Mouse (Mus musculus): ENCODE measurements at regions not wholly inside any gene's neighbourhood (a gene's known extent, or its start where the extent isn't known, plus 50 kb on each side); places are given as distances from the start of the nearest gene placed in this dataset.

- Histone ChIP-seq H3K4me1 (replicated peaks; ENCODE audit: low read depth, low read length) (no peaks in the 10 kb centered on the region), H3K36me3 (ENCODE audit: insufficient read depth, low read length) (no peaks in the 10 kb centered on the region), H3K9me3 (ENCODE audit: low read length) (peaks cover 5% of the 10 kb centered on the region; the same call in 1 of the 2 replicates), H3K4me3 (replicated peaks; ENCODE audit: low read length) (no peak overlapping the region), H3K27me3 (ENCODE audit: insufficient read depth, low read length) (no peaks in the 10 kb centered on the region)
- TF ChIP-seq CTCF (conservative IDR thresholded peaks at IDR 0.05; ENCODE audit: low read length), result no peak
- no peak for TF ChIP-seq POU5F1 (IDR thresholded peaks at IDR 0.05; ENCODE audit: borderline replicate concordance, low read length)
- no peak for TF ChIP-seq NANOG (IDR thresholded peaks at IDR 0.05; ENCODE audit: borderline replicate concordance, low read length)
Measured at GRCm38 (mm10) chr8:116315410-116315809, 189.4 kb upstream of the Dynlrb2 start.

- no peak overlapping the region for H3K4me3 ChIP-seq (replicated peaks; ENCODE audit: low read length)
- TF ChIP-seq POU5F1 (IDR thresholded peaks at IDR 0.05; ENCODE audit: borderline replicate concordance, low read length), result no peak
- TF ChIP-seq NANOG (IDR thresholded peaks at IDR 0.05; ENCODE audit: borderline replicate concordance, low read length), result no peak
- no peak for TF ChIP-seq CTCF (conservative IDR thresholded peaks at IDR 0.05; ENCODE audit: low read length)
- no peaks in the 10 kb centered on the region for H3K27me3 ChIP-seq (ENCODE audit: insufficient read depth, low read length)
Measured at GRCm38 (mm10) chr8:116314429-116315092, 190.2 kb upstream of the Dynlrb2 start.

GRCm38 (mm10) chr8:116298891-116299290 is 205.9 kb upstream of the Dynlrb2 start:
- H3K4me1 ChIP-seq (replicated peaks; ENCODE audit: low read depth, low read length), result no peaks in the 10 kb centered on the region
- no peaks in the 10 kb centered on the region for H3K27me3 ChIP-seq (ENCODE audit: insufficient read depth, low read length)
- no peak overlapping the region for H3K4me3 ChIP-seq (replicated peaks; ENCODE audit: low read length)
- no peak for TF ChIP-seq POU5F1 (IDR thresholded peaks at IDR 0.05; ENCODE audit: borderline replicate concordance, low read length)
- no peak for TF ChIP-seq NANOG (IDR thresholded peaks at IDR 0.05; ENCODE audit: borderline replicate concordance, low read length)
- TF ChIP-seq CTCF (conservative IDR thresholded peaks at IDR 0.05; ENCODE audit: low read length), result no peak
- no peaks in the 10 kb centered on the region for H3K9me3 ChIP-seq (ENCODE audit: low read length)
- no peaks in the 10 kb centered on the region for H3K36me3 ChIP-seq (ENCODE audit: insufficient read depth, low read length)

More at GRCm38 (mm10) chr8:116314429-116315092, 190.2 kb upstream of the Dynlrb2 start:
- H3K9me3 ChIP-seq (ENCODE audit: low read length), result peaks cover 11% of the 10 kb centered on the region
- no peaks in the 10 kb centered on the region for H3K36me3 ChIP-seq (ENCODE audit: insufficient read depth, low read length)
- H3K4me1 ChIP-seq (replicated peaks; ENCODE audit: low read depth, low read length), result no peaks in the 10 kb centered on the region

DNA sequence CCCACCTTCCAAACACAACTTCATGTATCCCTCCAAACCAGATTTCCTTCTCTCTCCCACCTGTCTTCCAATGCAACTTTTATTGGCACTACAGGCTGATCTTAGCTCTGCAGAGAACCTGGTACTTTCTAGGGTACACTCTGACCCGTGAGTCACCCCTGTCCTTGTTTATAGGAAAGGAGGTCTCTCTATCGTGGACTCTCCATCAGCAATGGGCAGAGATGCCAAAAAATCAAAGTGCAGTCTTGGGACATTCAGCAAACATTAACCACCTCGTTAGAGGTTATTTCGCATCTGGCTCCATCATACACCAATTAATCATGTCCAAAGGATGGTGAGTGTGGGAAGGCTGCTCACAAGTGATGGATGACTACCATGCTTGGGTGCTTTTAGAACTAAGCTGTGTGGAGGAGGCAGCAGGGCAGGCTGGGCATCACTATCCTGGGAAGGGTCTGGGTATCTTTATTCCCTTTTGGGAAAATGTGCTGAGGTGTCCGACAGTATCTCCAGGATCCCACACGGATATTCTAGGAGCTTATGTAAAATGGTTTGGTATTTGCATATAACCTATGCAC is 214.0 kb upstream of the Dynlrb2 start:
- no peaks in the 10 kb centered on the region for H3K36me3 ChIP-seq (ENCODE audit: insufficient read depth, low read length)
- H3K4me3 ChIP-seq (replicated peaks; ENCODE audit: low read length), result no peak overlapping the region
- no peaks in the 10 kb centered on the region for H3K9me3 ChIP-seq (ENCODE audit: low read length)
- no peaks in the 10 kb centered on the region for H3K27me3 ChIP-seq (ENCODE audit: insufficient read depth, low read length)
- no peak for TF ChIP-seq POU5F1 (IDR thresholded peaks at IDR 0.05; ENCODE audit: borderline replicate concordance, low read length)
- no peak for TF ChIP-seq NANOG (IDR thresholded peaks at IDR 0.05; ENCODE audit: borderline replicate concordance, low read length)
- TF ChIP-seq CTCF (conservative IDR thresholded peaks at IDR 0.05; ENCODE audit: low read length), result no peak
- H3K4me1 ChIP-seq (replicated peaks; ENCODE audit: low read depth, low read length), result peaks cover 4% of the 10 kb centered on the region

DNA sequence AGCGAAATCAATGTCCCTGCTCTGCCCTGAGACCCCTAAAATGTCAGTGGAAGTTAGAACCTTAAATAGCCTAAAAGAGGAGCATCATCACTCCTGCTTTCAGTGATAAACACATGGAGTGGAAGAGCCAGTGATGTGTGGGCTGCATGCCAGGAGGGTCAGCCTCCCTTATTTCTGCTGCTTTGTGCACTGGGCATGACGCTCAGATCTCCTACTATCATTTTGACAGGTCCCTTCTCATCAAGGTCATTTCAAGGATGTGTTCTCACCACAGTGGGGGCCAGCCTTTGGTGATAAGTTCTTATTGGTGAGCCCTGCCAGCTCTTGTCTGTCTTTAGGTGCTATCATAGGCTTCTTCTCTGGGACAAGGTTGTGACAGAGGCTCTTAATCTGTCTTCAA is 215.5 kb upstream of the Dynlrb2 start:
- Histone ChIP-seq H3K36me3 (ENCODE audit: insufficient read depth, low read length) (no peaks in the 10 kb centered on the region), H3K4me3 (replicated peaks; ENCODE audit: low read length) (no peak overlapping the region), H3K4me1 (replicated peaks; ENCODE audit: low read depth, low read length) (peaks cover 4% of the 10 kb centered on the region), H3K27me3 (ENCODE audit: insufficient read depth, low read length) (no peaks in the 10 kb centered on the region), H3K9me3 (ENCODE audit: low read length) (no peaks in the 10 kb centered on the region)
- TF ChIP-seq NANOG (IDR thresholded peaks at IDR 0.05; ENCODE audit: borderline replicate concordance, low read length) (no peak), POU5F1 (IDR thresholded peaks at IDR 0.05; ENCODE audit: borderline replicate concordance, low read length) (no peak), CTCF (conservative IDR thresholded peaks at IDR 0.05; ENCODE audit: low read length) (no peak)

- H3K4me1 ChIP-seq (replicated peaks; ENCODE audit: low read depth, low read length), result no peaks in the 10 kb centered on the region
- TF ChIP-seq NANOG (IDR thresholded peaks at IDR 0.05; ENCODE audit: borderline replicate concordance, low read length) (no peak), POU5F1 (IDR thresholded peaks at IDR 0.05; ENCODE audit: borderline replicate concordance, low read length) (no peak), CTCF (conservative IDR thresholded peaks at IDR 0.05; ENCODE audit: low read length) (no peak)
- H3K4me3 ChIP-seq (replicated peaks; ENCODE audit: low read length), result no peak overlapping the region
- no peaks in the 10 kb centered on the region for H3K9me3 ChIP-seq (ENCODE audit: low read length)
- H3K36me3 ChIP-seq (ENCODE audit: insufficient read depth, low read length), result no peaks in the 10 kb centered on the region
- no peaks in the 10 kb centered on the region for H3K27me3 ChIP-seq (ENCODE audit: insufficient read depth, low read length)
Measured at GRCm38 (mm10) chr8:116283990-116284389, 220.8 kb upstream of the Dynlrb2 start.

DNA sequence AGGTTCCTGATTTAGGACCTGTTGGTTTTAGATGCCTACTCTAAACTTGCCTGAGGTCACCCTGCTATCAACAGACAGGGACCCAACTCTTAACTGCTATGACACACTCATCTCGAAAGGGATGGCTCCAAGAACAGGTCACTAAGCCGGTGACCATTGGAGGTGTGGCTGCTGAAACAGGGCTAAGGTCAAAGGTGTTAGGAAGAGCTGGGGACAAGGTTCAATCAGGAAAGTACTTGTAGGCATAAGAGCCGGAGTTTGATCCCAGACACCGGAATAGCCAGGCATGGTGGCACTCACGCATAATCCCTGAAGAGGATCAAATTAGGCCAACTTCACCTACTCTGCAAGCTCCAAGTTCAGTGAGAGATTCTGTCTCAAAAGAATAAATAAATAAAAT is 222.4 kb upstream of the Dynlrb2 start:
- Histone ChIP-seq H3K9me3 (ENCODE audit: low read length) (no peaks in the 10 kb centered on the region), H3K4me3 (replicated peaks; ENCODE audit: low read length) (no peak overlapping the region), H3K36me3 (ENCODE audit: insufficient read depth, low read length) (no peaks in the 10 kb centered on the region), H3K4me1 (replicated peaks; ENCODE audit: low read depth, low read length) (no peaks in the 10 kb centered on the region), H3K27me3 (ENCODE audit: insufficient read depth, low read length) (no peaks in the 10 kb centered on the region)
- TF ChIP-seq CTCF (conservative IDR thresholded peaks at IDR 0.05; ENCODE audit: low read length), result no peak
- no peak for TF ChIP-seq POU5F1 (IDR thresholded peaks at IDR 0.05; ENCODE audit: borderline replicate concordance, low read length)
- TF ChIP-seq NANOG (IDR thresholded peaks at IDR 0.05; ENCODE audit: borderline replicate concordance, low read length), result no peak

DNA sequence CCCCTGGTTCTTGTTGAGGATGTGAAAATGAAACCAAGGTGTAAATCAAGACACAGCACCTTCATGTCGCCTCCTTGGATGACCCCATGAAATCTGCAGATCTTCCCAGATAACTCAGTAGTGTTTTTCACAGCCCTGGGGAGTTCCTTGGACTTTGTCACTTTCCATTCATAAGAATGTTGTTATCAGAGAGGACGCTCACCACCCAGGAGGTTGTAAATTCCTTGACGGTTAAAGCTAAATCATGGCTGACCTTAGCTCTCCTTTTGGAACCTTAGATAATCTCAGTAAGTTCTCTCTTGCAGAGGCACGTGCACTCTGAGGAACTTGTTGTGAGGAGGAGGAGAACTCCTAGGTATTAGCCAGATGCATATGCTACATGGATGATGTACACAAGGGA is 229.8 kb upstream of the Dynlrb2 start:
- TF ChIP-seq NANOG (IDR thresholded peaks at IDR 0.05; ENCODE audit: borderline replicate concordance, low read length), result no peak
- no peak for TF ChIP-seq CTCF (conservative IDR thresholded peaks at IDR 0.05; ENCODE audit: low read length)
- no peak for TF ChIP-seq POU5F1 (IDR thresholded peaks at IDR 0.05; ENCODE audit: borderline replicate concordance, low read length)
- H3K27me3 ChIP-seq (ENCODE audit: insufficient read depth, low read length), result peaks cover 6% of the 10 kb centered on the region; the same call in 1 of the 2 replicates
- H3K9me3 ChIP-seq (ENCODE audit: low read length), result 0 out of 2 replicates have a peak, but pooled peaks cover 3% of the 10 kb centered on the region
- no peak overlapping the region for H3K4me3 ChIP-seq (replicated peaks; ENCODE audit: low read length)
- no peaks in the 10 kb centered on the region for H3K36me3 ChIP-seq (ENCODE audit: insufficient read depth, low read length)
- H3K4me1 ChIP-seq (replicated peaks; ENCODE audit: low read depth, low read length), result no peaks in the 10 kb centered on the region

All from E14TG2a.4 (cell line).